Mouse (Mus musculus) ZHBTc4 (cell line): ENCODE data around the gene Ap1s1.
A peak's percentile ranks its signal among the peaks of the same experiment; 100 is the strongest.

ENCODE experiments used
- DNase-seq: peaks from one replicate; pipeline ENCODE4 v3.0.0-alpha.2; 2011; ENCODE audit warnings: low read depth, low spot score

Gene Ap1s1

DNA sequence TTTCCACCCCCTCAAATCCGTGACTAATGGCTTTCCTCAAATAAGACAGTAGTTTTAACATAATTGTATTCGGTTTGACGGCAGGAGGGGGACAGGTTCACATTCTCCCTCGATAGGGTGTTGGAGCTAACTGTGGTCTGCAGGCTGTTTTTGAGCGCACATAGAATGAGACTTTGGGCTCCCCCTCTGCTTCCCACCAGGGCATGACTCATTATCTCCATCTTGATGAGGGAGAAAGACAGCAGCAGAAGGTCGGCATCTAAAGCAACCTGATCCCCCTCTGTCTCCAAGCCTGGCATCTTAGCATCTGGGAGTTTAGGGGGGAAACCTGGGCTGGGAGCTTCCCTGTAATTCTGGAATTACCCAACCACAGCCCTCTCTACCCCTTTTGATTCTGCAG is 19.5 kb upstream of the Ap1s1 start:
- DNase-seq = no peak

DNA sequence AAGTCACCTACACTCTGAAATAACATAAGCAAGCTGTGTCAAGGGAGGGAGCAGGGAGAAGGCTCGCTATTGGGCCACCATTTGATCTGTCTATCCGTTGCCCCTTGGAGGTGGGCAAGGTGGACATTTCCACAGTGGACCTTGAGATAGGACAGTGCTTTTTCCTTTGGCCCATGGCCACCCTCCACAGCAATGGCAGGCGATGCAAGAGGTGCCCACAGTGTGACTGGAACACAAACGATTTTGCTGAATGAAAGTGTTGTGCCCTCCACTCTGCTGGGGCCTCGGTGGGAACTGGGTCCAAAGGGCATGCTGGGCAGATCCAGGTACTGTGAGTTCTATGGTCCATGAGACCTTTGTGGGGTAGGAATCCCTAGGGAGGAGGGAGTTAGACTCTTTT is 16.7 kb upstream of the Ap1s1 start:
- DNase-seq = no peak

DNA sequence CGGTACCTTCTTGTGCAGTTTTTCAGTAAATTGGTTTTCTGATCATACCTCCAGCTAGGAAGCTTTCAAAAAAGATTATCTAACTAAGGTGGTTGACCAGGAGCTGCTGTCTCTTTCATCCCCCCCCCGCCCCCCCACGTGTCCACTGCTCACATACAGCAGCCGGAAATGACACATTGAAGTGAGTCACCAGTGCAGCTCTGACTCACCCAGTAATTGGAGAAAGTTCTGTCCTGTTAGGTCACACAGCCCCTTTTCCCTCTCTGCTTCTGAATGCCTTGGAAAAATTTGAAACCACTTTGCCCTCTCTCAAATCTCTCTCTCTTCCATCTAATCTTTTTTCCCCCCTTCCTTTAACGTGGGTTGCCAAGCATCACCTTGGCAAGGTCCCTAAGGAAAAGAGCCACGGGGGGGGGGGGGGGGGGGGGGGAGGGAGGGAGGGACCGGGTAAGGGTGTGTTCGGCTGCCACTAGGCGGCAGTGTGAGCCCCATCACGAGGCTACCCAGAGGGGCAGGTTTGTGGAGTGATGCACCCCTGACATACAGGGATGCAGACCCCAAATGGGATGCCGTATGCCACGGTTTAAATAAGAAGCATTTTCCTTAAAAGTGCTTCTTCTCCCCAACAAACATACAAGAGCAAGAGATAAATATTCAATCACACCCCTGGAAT is 16.0 kb upstream of the Ap1s1 start:
- DNase-seq = peak; percentile 34

DNA sequence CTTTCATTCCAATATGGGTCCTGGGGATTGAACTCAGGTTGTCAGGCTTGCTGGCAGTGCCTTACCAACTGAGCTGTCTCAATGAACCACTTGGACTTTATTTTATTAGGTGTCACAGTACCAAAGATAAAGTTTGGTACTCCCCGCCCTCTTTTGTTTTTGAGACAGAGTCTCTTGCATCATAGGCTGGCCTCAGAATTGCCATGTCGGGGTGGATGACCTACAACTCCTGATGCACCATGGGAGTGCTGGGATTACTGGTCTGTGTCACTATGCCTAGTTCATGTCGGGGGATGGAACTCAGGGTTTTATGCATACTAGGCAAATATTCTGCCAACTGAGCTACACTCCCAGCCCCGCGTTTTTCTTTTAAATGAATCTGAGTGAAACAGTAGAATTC is 8.9 kb upstream of the Ap1s1 start:
- DNase-seq = no peak

DNA sequence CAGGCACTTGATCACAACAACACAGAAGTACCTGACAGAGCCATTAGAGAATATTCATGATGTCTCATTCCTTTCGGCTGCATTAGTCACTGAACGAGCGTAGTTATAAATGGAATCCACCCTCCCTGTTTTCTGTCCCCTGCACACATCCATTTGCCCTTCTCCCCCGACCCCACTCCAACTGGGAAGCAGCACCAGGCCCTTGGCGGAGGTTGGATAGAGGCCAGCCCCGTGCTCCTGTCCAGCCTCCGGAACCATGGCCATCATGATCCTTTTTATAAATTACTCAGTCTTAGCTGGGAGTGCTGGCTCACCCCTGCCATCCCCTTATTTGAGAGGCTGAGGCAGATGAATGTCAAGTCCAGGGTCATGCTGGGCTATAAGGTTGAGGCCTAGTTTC is 8.4 kb upstream of the Ap1s1 start:
- DNase-seq = no peak

DNA sequence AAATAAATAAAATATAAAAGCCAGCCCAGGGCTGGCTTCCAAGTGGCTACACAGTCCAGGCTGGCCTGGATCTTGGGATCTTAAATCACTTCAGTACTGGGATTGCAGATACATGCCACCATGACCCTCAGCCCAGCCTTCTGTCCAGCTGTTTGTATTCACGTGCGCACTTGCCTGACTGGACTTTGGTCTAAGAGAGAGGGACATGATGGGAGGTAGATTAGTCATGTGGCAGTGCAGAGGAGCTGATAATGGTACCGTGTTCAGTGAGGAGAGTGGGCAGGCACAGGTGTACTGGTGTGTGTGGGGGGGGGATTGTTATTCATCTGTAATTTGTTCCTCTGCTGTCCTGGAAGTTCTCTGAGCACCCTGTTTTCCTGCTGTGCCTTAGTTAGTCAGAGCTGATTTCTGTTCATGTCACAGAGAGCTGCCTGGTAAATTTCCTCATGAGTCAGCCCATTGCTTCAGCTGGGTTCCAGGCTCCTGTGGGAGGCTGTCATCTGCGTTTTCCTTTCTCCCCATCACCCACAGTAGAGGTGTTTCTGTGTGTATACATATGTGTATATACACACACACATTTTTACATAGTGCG is 6.1 kb upstream of the Ap1s1 start:
- no peak for DNase-seq

DNA sequence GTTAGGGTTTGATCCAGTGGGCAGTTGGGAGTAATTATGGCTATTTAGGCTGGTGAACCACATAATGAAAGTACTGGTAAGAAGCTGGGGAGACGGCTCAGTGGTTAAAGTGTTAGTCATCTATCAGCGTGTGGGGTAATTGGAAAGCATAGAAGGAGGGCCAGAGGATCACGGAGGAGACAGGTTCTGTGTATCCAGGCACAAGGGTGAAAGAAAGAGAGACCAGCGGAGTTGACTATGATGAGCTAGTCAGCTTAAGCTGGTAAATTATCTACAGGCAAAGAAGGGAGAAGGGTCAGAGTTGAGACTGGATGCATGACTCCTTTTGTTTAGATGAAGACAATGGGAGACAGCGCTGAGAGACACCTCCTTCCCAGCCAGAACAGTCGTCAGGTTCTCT is 5.2 kb upstream of the Ap1s1 start:
- DNase-seq = no peak

DNA sequence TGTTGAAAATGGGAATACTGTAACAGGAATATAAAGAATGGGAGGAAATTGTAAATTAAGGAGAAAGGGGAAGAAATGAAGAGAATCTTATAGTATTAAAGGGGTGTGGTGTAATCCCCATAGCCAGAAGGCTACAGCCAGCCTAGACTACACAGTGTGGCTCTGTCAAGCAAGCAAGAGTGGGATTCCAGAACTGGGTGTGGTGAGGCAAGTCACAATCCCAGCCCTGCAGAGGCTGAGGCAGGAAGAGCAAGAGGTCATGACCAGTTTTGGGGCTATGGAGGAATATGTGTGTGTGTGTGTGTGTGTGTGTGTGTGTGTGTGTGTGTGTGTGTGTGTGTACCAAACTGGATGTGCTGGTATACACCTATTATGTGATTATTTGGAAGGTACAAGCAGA is 1.1 kb upstream of the Ap1s1 start:
- peak; percentile 80 for DNase-seq

DNA sequence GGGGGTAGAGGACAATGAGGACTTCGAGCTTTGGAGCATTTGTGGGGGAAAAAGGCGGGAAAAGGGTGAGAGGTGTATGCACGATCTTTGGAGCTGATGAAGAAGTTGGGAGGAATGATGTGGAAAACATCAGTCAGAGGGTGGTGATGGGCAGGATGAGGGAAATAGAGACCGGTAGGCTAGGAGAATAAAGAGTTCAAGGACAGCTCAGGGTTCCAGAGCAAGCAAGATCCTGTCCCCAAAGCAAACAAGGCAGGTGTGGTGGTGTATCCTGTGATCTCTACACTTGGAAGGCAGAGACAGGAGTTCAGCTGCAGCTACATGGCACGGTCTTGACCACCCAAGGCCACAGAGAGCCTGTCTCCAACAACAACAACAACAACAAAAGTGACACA is 386 bp upstream of the Ap1s1 start:
- DNase-seq = no peak

DNA sequence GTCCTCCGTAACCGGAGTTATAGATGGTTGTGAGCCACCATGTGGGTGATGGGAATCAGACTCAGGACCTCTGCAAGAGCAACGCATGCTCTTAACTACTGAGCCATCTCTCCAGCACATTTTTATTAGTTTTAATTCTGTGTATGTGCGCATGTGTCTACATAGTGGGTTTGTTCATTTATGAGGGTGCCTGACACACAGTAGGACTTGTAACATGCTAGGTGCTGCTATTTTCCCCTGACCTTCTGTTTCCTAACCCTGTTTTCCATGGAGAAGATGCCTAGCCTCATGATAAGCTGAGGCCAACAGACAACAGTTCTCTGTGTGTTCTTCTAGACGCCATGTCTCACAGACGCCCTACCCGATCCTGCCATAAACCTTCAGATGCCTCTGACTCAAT is 1.9 kb downstream of the Ap1s1 start:
- no peak for DNase-seq

DNA sequence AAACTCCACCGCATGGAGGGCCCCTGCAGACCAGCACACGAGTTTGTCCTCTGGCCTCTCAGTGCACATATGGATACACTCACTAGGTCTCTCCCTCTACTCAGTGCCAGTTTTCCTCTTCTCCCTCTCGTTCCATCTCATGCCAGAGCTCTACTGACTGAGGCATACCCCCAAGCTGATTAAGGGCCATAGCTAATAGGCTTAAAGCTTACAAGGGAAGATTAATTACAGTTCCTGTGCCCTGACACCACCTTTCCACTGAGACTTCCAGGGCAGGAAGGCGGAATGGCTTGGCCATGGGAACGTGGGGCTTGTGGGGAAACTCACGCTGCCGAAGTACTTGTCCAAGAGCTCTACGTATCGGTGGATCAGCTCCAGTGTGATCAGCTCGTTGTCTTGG is 4.5 kb downstream of the Ap1s1 start:
- DNase-seq = no peak

DNA sequence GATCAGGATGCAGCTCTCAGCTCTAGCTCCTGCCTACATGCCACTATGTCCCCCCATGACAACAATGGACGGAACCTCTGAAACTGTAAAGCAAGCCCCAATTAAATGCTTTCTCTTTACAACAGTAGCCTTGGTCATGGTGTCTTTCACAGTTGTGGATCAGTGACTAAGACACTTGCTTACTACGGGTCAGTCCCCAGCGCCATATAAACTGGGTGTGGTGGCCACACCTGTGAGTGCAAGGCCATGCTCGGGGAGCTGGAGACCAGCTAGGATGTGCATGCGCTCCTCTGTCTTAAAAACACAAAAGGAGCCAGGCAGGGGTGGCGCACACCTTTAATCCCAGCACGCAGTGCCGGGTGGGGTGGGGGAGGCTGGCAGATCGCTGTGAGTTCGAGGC is 6.5 kb downstream of the Ap1s1 start:
- peak; percentile 28 for DNase-seq

DNA sequence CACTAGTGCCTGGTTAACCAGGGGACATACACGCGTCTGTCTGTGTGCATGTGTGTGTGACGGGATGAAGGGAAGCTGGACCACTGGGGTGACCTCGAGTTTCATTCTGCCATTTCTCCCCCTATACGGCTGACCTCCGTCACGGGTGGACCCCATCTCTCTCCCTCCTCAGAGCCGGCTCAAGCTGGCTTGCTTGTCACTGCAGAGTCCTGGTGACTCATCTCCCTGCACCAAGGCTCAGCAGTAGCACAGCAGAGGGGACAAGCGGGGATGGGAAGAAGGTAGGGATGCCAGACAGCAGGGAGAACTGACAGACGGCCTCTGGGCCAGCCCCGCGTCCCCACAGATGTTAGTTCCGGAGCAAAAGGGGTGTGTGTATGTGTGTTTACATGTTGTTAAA is 9.7 kb downstream of the Ap1s1 start:
- no peak for DNase-seq

DNA sequence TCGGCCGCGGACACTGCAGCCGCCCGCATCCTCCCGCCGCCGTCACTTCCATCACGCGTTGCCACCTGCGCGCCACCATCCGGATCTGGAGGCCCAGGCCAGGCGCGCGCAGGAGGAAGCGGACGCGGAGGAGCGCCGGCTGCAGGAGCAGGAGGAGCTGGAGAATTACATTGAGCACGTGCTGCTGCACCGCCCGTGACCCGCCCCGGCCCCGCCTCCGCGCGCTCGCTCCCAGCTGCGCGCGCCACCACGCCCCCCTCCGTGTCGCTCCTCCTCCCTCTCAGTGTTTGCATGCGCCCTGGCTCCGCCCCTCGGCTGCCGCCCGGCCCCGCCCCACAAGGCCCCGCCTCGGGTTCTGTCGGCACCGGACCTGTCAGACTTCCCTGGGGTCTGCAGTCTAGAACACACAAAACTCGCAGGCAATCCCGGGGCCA is 13.3 kb downstream of the Ap1s1 start:
- peak; percentile 97 for DNase-seq

DNA sequence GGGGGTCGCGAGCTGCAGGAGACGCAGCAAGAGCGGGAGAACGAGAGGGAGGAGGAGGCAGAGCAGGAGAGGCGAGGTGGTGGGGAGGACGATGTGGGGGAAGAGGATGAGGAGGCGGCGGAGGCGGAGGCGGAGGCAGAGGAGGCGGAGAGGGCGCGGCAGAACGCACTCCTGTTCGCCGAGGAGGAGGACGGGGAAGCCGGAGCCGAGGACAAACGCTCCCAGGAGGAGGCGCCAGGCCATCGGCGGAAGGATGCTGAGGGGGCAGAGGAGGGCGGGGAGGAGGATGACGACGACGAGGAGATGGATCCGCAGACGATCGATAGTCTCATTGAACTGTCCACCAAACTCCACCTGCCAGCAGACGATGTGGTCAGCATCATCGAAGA is 13.9 kb downstream of the Ap1s1 start:
- no peak for DNase-seq

DNA sequence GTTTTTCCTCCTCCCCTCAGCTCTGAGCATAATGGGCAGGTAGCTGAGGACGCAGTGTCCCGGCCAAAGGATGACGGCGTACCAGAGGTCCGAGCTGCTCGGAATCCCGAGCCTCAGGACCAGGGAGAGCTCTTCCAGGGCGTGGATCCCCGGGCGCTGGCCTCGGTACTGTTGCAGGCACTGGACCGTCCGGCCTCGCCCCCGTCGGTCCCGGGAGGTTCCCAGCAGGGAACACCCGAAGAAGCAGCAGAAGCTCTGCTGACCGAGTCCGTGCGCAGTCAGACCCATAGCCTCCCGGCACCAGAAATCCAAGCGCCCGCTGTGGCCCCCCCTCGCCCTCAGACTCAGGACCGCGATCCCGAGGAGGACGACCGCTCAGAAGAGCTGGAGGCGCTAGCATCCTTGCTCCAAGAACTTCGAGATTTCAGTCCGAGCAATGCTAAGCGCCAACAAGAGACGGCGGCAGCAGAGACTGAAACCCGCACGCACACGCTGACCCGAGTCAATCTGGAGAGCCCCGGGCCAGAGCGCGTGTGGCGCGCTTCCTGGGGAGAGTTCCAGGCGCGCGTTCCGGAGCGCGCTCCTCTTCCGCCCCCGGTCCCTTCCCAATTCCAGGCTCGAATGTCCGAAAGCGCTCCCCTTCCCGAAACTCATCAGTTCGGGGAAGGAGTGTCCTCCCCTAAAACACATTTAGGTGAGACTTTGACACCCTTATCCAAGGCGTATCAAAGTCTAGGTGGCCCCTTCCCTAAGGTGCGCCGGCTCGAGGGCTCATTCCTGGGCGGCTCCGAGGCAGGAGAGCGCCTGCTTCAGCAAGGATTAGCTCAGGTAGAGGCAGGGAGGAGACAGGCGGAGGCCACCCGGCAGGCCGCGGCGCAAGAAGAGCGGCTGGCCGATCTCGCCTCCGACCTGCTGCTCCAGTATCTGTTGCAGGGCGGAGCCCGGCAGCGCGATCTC is 14.6 kb downstream of the Ap1s1 start:
- peak; percentile 57 for DNase-seq

DNA sequence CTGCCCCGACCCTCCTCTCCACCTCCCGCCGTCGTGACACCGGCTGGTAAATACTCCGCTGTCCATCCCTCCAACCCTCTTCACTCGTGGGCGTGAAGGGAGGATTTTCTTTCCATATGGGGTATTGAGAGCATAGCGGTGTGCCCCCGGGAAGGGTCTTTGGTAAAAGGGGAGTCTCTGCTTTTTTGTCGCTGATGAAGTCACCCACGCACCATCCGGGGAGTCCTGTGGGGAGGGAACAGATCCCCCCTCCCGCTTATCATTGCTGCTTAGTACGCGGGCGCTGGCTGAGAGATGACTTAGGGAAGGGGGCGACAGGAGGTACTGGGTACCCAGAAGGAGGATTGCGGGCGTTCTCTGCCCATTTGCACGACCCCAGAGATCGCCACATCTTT is 15.5 kb downstream of the Ap1s1 start:
- DNase-seq = no peak

DNA sequence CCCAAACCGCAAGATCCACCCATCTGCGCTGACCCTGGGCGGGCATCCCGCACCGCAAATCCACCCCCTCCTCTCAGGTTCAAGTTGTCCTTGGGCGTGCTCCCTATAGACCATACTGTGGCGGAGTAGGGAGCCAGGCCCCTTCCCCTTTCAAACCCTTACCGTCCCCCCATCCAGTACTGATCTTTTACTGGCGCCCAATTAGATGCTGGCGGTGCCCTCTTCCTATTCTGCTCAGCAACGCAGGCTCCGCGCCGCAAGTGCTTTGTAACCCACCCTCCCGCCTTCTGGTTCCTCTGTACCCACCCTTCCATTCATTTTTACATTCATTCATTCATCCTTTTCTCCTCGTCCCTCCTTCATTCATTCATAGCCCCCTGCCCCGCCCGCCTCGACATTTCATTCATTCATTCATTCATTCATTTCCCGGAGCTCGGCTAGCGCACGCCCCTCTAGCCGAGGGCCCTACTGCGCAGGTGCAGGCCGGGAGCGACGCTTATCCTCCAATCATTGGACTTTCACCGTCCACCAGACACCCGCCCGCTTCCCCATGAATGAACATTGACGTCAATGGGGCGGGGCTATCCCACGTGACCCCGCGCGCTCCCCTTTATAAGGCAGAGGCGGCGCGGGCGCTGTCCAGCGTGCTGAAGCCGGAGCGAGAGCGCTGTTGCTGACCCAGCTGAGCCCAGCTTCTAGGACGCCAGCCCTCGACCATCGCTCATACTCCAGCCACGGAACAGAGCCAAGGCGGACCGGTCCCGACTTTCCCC is 16.1 kb downstream of the Ap1s1 start:
- peak; percentile 98 for DNase-seq

DNA sequence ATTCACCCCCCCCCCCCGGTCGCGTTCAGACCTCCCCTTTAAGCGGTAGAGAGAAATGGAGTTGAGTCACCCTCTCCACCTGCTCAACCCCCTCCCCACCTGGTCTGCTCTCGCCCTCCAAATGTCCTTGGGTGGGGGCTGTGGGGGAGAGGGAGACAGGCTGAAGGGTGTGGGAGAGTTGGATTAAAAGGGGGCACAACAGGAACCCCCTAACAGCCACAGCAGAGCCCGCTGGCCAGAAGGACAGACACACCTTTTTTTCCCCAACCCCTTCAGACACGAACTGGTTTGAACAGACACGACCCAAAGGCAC is 16.7 kb downstream of the Ap1s1 start:
- no peak for DNase-seq

DNA sequence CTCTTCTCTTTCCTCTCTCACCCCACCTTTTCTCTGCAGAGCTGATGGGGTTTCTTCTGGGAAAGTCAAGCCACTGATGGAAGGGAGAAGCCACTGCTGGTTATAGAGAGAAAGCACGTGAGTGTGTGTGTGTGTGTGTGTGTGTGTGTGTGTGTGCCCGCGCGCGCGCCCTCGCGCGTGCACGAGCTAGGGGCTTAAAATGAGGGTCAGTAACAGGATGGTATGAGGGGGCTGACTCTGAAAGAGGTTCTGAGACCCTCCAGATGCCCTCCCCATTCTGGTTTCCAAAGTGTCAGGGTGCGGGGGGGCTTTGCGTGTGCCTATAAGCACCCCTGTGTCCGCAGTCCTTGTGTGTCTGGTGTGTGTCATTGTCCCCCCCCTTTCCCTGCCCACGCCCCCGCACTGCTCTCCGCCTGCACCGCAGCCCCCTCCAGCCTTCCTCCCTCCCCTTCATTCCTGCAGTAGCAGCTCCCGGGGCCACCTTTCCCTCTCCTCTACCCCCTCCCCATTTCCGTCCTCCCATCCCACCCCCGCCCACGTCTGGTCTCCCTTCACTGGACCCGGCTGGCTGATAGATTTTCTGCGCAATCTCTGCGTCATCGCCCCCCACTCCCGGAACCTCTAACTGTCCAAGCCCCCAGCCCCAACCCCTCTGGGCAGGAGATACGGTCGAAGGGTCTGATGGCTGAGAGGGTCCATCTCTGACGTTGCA is 17.2 kb downstream of the Ap1s1 start:
- DNase-seq = no peak

DNA sequence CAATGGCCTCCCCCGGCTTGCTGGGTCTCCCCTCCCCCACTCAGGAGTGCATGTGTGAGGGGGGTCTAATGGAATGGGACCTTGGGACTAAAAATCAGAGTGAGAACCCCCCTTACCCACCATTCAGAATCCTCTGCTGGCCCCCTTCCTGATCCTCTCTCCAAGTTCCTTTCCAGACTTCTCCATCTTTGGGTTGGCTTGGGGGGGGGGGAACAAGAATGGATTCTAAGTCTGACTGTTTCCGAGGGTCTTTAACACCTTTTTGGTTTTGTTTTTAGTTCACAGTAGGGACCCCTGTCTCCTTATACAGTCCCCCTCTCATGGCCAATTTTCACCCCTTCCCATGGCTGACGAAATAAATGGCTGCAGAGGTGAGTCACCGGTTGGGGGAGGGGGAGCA is 19.8 kb downstream of the Ap1s1 start, which contains the start of gene Vgf:
TSS of gene Vgf (plus strand) at position 301 of the 400 bp plus-strand sequence.
- DNase-seq = no peak
